Mouse (Mus musculus): ENCODE measurements at regions not wholly inside any gene's neighbourhood (a gene's known extent, or its start where the extent isn't known, plus 50 kb on each side); places are given as distances from the start of the nearest gene placed in this dataset.

GRCm38 (mm10) chr9:46381342-46381741 is 61.6 kb upstream of the 4931429L15Rik start:
- TF ChIP-seq USF2 (IDR thresholded peaks at IDR 0.05; ENCODE audit: borderline replicate concordance in 1 of 2, insufficient read depth in 1 of 2, low read depth in 1 of 2, low read length in 2 of 2) (no peak), CTCF (IDR thresholded peaks at IDR 0.05 in 2 of 3, conservative IDR thresholded peaks at IDR 0.05 in 1 of 3; ENCODE audit: control insufficient read depth in 1 of 3, insufficient read depth in 1 of 3, low read depth in 2 of 3, low read length in 3 of 3, poor library complexity in 1 of 3, severe bottlenecking in 1 of 3) (no peak), MAX (IDR thresholded peaks at IDR 0.05; ENCODE audit: low read length) (no peak), ZKSCAN1 (IDR thresholded peaks at IDR 0.05; ENCODE audit: low read depth, low read length) (no peak), ZNF384 (IDR thresholded peaks at IDR 0.05; ENCODE audit: low read depth, low read length) (no peak)

Measured in MEL (cell line).